Mouse (Mus musculus): ENCODE results near the gene Cdhr3. TPM values are rescaled to one million over a fixed set of nuclear protein-coding genes. Genes with fewer than 3 reads are reported as not detected.

The Cdhr3 gene
- total and polyA plus RNA-seq, 3 experiments: not detected

DNA sequence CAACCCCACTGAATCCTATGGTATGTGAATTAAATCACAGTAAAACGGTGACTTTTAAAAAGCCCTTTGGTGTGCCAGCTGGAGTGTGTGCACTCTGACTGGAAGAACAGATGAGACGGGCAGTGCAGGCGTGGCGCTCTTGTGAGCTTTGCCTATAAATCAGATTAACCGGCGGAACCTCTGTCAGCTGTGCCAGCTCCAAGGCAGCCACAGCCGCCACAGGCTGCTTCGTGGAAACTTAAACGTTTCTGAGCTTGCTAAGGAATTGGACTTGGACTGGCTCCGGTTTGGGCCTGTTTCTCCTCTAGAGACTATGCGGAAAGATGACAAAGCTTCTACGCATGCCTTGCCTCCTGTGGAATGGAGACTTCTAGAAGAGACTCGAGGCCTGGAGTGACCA is 62.6 kb downstream of the Cdhr3 start:
- Histone ChIP-seq H3K4me1 (ENCODE audit: control insufficient read depth in 1 of 2, insufficient read depth in 2 of 2, low read length in 2 of 2) (peaks cover 0 to 5% of the 10 kb centered on the region in 2 experiments; a peak in 2 of 4 replicates), H3K36me3 (ENCODE audit: control insufficient read depth in 1 of 2, insufficient read depth in 2 of 2, low read length in 2 of 2) (no peaks in the 10 kb centered on the region), H3K27me3 (ENCODE audit: control insufficient read depth in 1 of 2, insufficient read depth in 2 of 2, low read length in 2 of 2) (no peaks in the 10 kb centered on the region; a peak in 1 of 4 replicates), H3K4me3 (ENCODE audit: control insufficient read depth in 1 of 2, insufficient read depth in 1 of 2, low read depth in 2 of 2, low read length in 2 of 2) (no peak overlapping the region), H3K79me2 (ENCODE audit: control insufficient read depth, insufficient read depth, low read length, poor library complexity) (no peaks in the 10 kb centered on the region), H3K9ac (ENCODE audit: control insufficient read depth, low read depth, low read length, poor library complexity, severe bottlenecking) (no peak overlapping the region), H3K9me3 (replicated peaks; ENCODE audit: insufficient read depth, low read length) (no peaks in the 10 kb centered on the region), H3K27ac (ENCODE audit: control insufficient read depth, low read depth, low read length) (no peak overlapping the region)
- TF ChIP-seq MYC (IDR thresholded peaks at IDR 0.05; ENCODE audit: low read depth, low read length): no peak
- TF ChIP-seq RAD21 (IDR thresholded peaks at IDR 0.05; ENCODE audit: low read depth, low read length): no peak
- no peak for TF ChIP-seq KAT2A (conservative IDR thresholded peaks at IDR 0.05; ENCODE audit: low read depth, low read length)
- TF ChIP-seq NELFE (IDR thresholded peaks at IDR 0.05; ENCODE audit: low read depth, low read length): no peak
- TF ChIP-seq SMC3 (IDR thresholded peaks at IDR 0.05; ENCODE audit: low read depth, low read length): no peak
- TF ChIP-seq GABPA (IDR thresholded peaks at IDR 0.05; ENCODE audit: low read depth, low read length): no peak
- no peak for TF ChIP-seq TBP (IDR thresholded peaks at IDR 0.05; ENCODE audit: low read depth, low read length)
- TF ChIP-seq USF1 (IDR thresholded peaks at IDR 0.05; ENCODE audit: low read depth, low read length): no peak
- no peak for TF ChIP-seq ELF1 (IDR thresholded peaks at IDR 0.05; ENCODE audit: low read depth, low read length)
- TF ChIP-seq USF2 (IDR thresholded peaks at IDR 0.05; ENCODE audit: borderline replicate concordance in 1 of 2, insufficient read depth in 1 of 2, low read depth in 1 of 2, low read length in 2 of 2): no peak
- DNase-seq (ENCODE audit: low read depth, low spot score): no peak

DNA sequence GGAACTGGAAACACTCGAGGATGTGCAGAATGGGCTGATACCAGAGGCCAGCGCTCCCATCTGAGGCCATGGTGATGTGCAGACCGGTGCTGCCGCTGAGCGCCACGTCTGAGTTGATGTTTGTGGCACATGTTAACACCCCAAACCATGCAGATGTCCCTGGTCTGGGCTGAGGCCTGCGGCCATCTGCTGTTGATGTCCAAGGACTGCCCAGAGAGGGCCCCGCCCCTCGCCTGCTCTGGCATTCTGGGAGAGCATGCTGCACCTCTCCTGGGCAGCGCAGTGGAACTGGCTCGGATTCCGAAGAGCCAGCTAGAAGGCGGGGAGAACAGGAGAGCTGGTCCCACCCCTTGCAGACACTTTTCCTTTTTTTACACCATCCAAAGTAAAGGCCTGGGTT is 64.0 kb downstream of the Cdhr3 start:
- no peaks in the 10 kb centered on the region for H3K4me1 ChIP-seq (ENCODE audit: control insufficient read depth in 1 of 2, insufficient read depth in 2 of 2, low read length in 2 of 2)
- DNase-seq (ENCODE audit: low read depth, low spot score): no peak
- no peaks in the 10 kb centered on the region for H3K79me2 ChIP-seq (ENCODE audit: control insufficient read depth, insufficient read depth, low read length, poor library complexity)
- H3K27ac ChIP-seq (ENCODE audit: control insufficient read depth, low read depth, low read length): no peak overlapping the region
- no peak overlapping the region for H3K4me3 ChIP-seq (ENCODE audit: control insufficient read depth in 1 of 2, insufficient read depth in 1 of 2, low read depth in 2 of 2, low read length in 2 of 2)
- H3K9me3 ChIP-seq (replicated peaks; ENCODE audit: insufficient read depth, low read length): no peaks in the 10 kb centered on the region
- no peaks in the 10 kb centered on the region for H3K36me3 ChIP-seq (ENCODE audit: control insufficient read depth in 1 of 2, insufficient read depth in 2 of 2, low read length in 2 of 2)
- no peak overlapping the region for H3K9ac ChIP-seq (ENCODE audit: control insufficient read depth, low read depth, low read length, poor library complexity, severe bottlenecking)
- no peaks in the 10 kb centered on the region for H3K27me3 ChIP-seq (ENCODE audit: control insufficient read depth in 1 of 2, insufficient read depth in 2 of 2, low read length in 2 of 2)
- no peak for TF ChIP-seq JUND (IDR thresholded peaks at IDR 0.05; ENCODE audit: low read depth, low read length)
- TF ChIP-seq POLR2A (IDR thresholded peaks at IDR 0.05; ENCODE audit: control insufficient read depth in 1 of 2, insufficient read depth in 1 of 2, low read depth in 1 of 2, low read length in 2 of 2, poor library complexity in 1 of 2): no peak
- no peak for TF ChIP-seq RAD21 (IDR thresholded peaks at IDR 0.05; ENCODE audit: low read depth, low read length)
- TF ChIP-seq ZMIZ1 (IDR thresholded peaks at IDR 0.05; ENCODE audit: low read depth, low read length): no peak

DNA sequence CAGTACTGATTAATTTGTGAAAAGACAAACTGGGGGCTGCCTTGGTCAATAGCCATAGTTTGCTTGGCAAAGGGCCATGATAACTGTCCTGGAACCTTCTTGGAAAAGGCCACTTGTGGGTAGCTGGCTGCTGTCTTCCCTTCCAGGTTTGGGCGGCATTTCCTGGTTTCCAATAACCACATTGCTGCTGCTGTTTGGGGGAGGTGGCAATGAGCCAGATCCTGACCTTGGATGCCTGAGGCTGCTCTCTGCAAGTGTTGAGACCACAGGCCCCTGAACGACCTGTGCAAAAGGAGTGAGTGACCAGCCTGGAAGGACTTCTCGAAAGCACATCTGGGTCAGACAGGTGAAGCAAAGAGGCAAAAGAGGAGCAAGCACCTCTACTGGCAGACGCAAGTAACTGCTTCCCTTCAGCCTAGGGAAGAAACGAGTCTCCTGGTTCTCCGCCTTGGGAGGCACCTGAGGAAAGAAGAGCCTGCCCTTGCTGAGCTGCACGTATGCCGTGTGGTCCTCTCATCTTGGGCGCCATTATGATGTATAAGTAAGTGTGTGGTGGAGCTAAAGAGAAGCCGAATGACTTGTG is 64.5 kb downstream of the Cdhr3 start:
- DNase-seq (ENCODE audit: low read depth, low spot score): no peak
- no peaks in the 10 kb centered on the region for H3K79me2 ChIP-seq (ENCODE audit: control insufficient read depth, insufficient read depth, low read length, poor library complexity)
- H3K9me3 ChIP-seq (replicated peaks; ENCODE audit: insufficient read depth, low read length): no peaks in the 10 kb centered on the region
- TF ChIP-seq MEF2A (IDR thresholded peaks at IDR 0.05; ENCODE audit: extremely low read depth, insufficient replicate concordance, low read depth, low read length, poor library complexity, severe bottlenecking) (no peak), MYC (IDR thresholded peaks at IDR 0.05; ENCODE audit: low read depth, low read length) (no peak), USF2 (IDR thresholded peaks at IDR 0.05; ENCODE audit: borderline replicate concordance in 1 of 2, insufficient read depth in 1 of 2, low read depth in 1 of 2, low read length in 2 of 2) (no peak), ZMIZ1 (IDR thresholded peaks at IDR 0.05; ENCODE audit: low read depth, low read length) (no peak), ZC3H11A (IDR thresholded peaks at IDR 0.05; ENCODE audit: low read depth, low read length) (no peak), MAX (IDR thresholded peaks at IDR 0.05; ENCODE audit: low read length) (no peak), POLR2A (IDR thresholded peaks at IDR 0.05; ENCODE audit: control insufficient read depth in 1 of 2, insufficient read depth in 1 of 2, low read depth in 1 of 2, low read length in 2 of 2, poor library complexity in 1 of 2) (no peak), SIN3A (IDR thresholded peaks at IDR 0.05; ENCODE audit: low read length) (no peak), ELF1 (IDR thresholded peaks at IDR 0.05; ENCODE audit: low read depth, low read length) (no peak), NELFE (IDR thresholded peaks at IDR 0.05; ENCODE audit: low read depth, low read length) (no peak), USF1 (IDR thresholded peaks at IDR 0.05; ENCODE audit: low read depth, low read length) (no peak), ETS1 (IDR thresholded peaks at IDR 0.05; ENCODE audit: low read depth, low read length) (no peak), CHD1 (IDR thresholded peaks at IDR 0.05; ENCODE audit: low read depth, low read length) (no peak), CTCF (IDR thresholded peaks at IDR 0.05 in 2 of 3, conservative IDR thresholded peaks at IDR 0.05 in 1 of 3; ENCODE audit: control insufficient read depth in 1 of 3, insufficient read depth in 1 of 3, low read depth in 2 of 3, low read length in 3 of 3, poor library complexity in 1 of 3, severe bottlenecking in 1 of 3) (no peak; a peak in 1 of 6 replicates), JUND (IDR thresholded peaks at IDR 0.05; ENCODE audit: low read depth, low read length) (no peak), EP300 (IDR thresholded peaks at IDR 0.05; ENCODE audit: low read depth in 1 of 2, low read length in 2 of 2) (no peak), TCF12 (IDR thresholded peaks at IDR 0.05; ENCODE audit: low read depth, low read length) (no peak), NRF1 (IDR thresholded peaks at IDR 0.05; ENCODE audit: insufficient read depth, low read depth, low read length, poor library complexity, severe bottlenecking) (no peak), SMC3 (IDR thresholded peaks at IDR 0.05; ENCODE audit: low read depth, low read length) (no peak)
- H3K9ac ChIP-seq (ENCODE audit: control insufficient read depth, low read depth, low read length, poor library complexity, severe bottlenecking): no peak overlapping the region
- no peak overlapping the region for H3K4me3 ChIP-seq (ENCODE audit: control insufficient read depth in 1 of 2, insufficient read depth in 1 of 2, low read depth in 2 of 2, low read length in 2 of 2)
- no peak overlapping the region for H3K27ac ChIP-seq (ENCODE audit: control insufficient read depth, low read depth, low read length)
- no peaks in the 10 kb centered on the region for H3K27me3 ChIP-seq (ENCODE audit: control insufficient read depth in 1 of 2, insufficient read depth in 2 of 2, low read length in 2 of 2)
- no peaks in the 10 kb centered on the region for H3K4me1 ChIP-seq (ENCODE audit: control insufficient read depth in 1 of 2, insufficient read depth in 2 of 2, low read length in 2 of 2)
- H3K36me3 ChIP-seq (ENCODE audit: control insufficient read depth in 1 of 2, insufficient read depth in 2 of 2, low read length in 2 of 2): no peaks in the 10 kb centered on the region

Data from MEL (cell line).